Mouse (Mus musculus): Measurements from ENCODE around the gene Gm5935. TPM values are rescaled to one million over a fixed set of nuclear protein-coding genes. Genes with fewer than 3 reads are reported as not detected.
"Not testable (repeated sequence)": the region's sequence is repeated elsewhere in the genome, so short reads cannot be mapped to it uniquely, and the experiment has no call there.

Gene Gm5935
- total RNA-seq (2021) = not detected
- long read RNA-seq, experiment 1 = 0 reads
- long read RNA-seq, experiment 2 = 0 reads

DNA sequence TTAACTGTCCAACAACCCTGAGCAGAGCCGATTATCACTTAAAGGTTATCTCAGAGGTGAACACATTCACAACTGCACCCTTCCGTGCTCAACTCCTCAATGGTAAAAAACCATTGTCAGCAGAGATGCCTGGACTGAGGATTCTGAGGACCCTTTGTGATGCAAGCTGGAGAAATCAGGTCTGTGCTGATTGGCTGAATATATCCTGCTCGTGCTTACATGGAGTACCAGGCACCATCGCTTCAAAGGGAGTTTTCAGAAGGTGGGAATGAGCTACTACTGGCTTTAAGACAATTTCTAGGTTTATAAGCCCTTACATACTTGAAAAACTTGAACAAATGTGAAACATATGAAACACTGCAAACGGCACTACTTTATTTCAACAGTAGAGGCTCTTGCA, at the start of gene Gm5935:
Gene Gm5935, minus strand, starts transcription at position 101 of the 400 bp plus-strand sequence.
- DNase-seq = not testable (repeated sequence)

Other genes starting within 250 kb of the Gm5935 start
- not detected for gene Gm4297, start 200.3 kb downstream of the Gm5935 start, total RNA-seq (2021)